Mouse (Mus musculus) limb, embryonic 14.5 days (tissue): ENCODE measurements around the gene Cstf2t. TPM values are rescaled to one million over a fixed set of nuclear protein-coding genes. Genes with fewer than 3 reads are reported as not detected.
A peak's percentile ranks its signal among the peaks of the same experiment; 100 is the strongest.

Source experiments
- ATAC-seq: fragments of 200-750 bp; cut with Nextera tagmentation; 2 replicates; pipeline ENCODE4 v1.8.0; 2017; ENCODE audit warnings: low read depth, moderate number of reproducible peaks, moderate TSS enrichment; ENCODE audit not compliant: low FRiP score
- DNase-seq: peaks from one replicate; pipeline ENCODE4 v3.0.0-alpha.2; 2015; ENCODE audit warnings: low spot score
- H3K27ac ChIP-seq: fragments of 300-500 bp; sonication (generic); replicated peaks from 2 replicates; pipeline ENCODE4 v1.5.1; 2014; ENCODE audit warnings: low read depth, mild to moderate bottlenecking, low read length, moderate library complexity, mixed read lengths
- H3K27me3 ChIP-seq: fragments of 300-500 bp; sonication (generic); 2 replicates; pipeline ENCODE4 v1.6.1; 2014; ENCODE audit warnings: low read length, mixed read lengths; ENCODE audit not compliant: control insufficient read depth, insufficient read depth
- H3K36me3 ChIP-seq: fragments of 300-500 bp; sonication (generic); 2 replicates; pipeline ENCODE4 v1.6.1; 2014; ENCODE audit warnings: mild to moderate bottlenecking, low read length, moderate library complexity, mixed read lengths; ENCODE audit not compliant: control insufficient read depth, insufficient read depth
- H3K4me1 ChIP-seq: fragments of 300-500 bp; sonication (generic); 2 replicates; pipeline ENCODE4 v1.6.1; 2014; ENCODE audit warnings: antibody characterized with exemption, low read length, mixed read lengths; ENCODE audit not compliant: control insufficient read depth, insufficient read depth
- H3K4me2 ChIP-seq: fragments of 300-500 bp; sonication (generic); replicated peaks from 2 replicates; pipeline ENCODE4 v1.6.1; 2014; ENCODE audit warnings: low read depth, mild to moderate bottlenecking, low read length, moderate library complexity; ENCODE audit not compliant: severe bottlenecking
- H3K4me3 ChIP-seq: fragments of 300-500 bp; sonication (generic); replicated peaks from 2 replicates; pipeline ENCODE4 v1.5.1; 2014; ENCODE audit warnings: low read length
- H3K9ac ChIP-seq: fragments of 300-500 bp; sonication (generic); 2 replicates; pipeline ENCODE4 v1.6.1; 2014; ENCODE audit warnings: mild to moderate bottlenecking, low read depth, low read length, moderate library complexity; ENCODE audit not compliant: severe bottlenecking
- H3K9me3 ChIP-seq: fragments of 300-500 bp; sonication (generic); 2 replicates; pipeline ENCODE4 v1.6.1; 2016; ENCODE audit warnings: low read length; ENCODE audit not compliant: control insufficient read depth
- POLR2A ChIP-seq: fragments of 200-500 bp; IDR thresholded peaks from 2 replicates; pipeline ENCODE4 v1.8.0; 2012; ENCODE audit warnings: inconsistent platforms, mild to moderate bottlenecking, moderate library complexity, borderline replicate concordance; ENCODE audit not compliant: insufficient read depth, insufficient read length; ENCODE audit errors: extremely low read depth
- WGBS: fragments of 180-500 bp; shearing (Covaris S2); extraction: QIAGEN DNeasy Blood & Tissue Kit; methylation state at CpG from one replicate; pipeline ENCODE4 v1.1.7; 2014; 5-methylcytosine and 5-hydroxymethylcytosine counted together
- polyA plus RNA-seq, 2 experiments: library from polyadenylated mRNA; depleted of rRNA in 1 of 2; stranded (reverse) in 1 of 2; unstranded in 1 of 2; fragments of >200 nt; fragmentation: Nextera tagmentation in 1 of 2; extraction: Ambion mirVana in 1 of 2; gene quantifications; 2 replicates each; pipeline versions ENCODE4 v1.2.1 to v1.2.3; 2012 to 2014

Gene Cstf2t
- polyA plus RNA-seq (2012; rRNA removed) (24.0 TPM in 2 replicates), polyA plus RNA-seq (2014; fragmentation: Nextera tagmentation; extraction: Ambion mirVana) (35.2 and 41.1 TPM in 2 replicates)

GRCm38 (mm10) chr19:31082662-31083429, at the start of gene Cstf2t:
TSS of gene Cstf2t (plus strand) at chr19:31082837.
- Histone ChIP-seq H3K9ac (peak within 1 kb of the TSS; percentile 78), H3K4me1 (peaks cover 4% of the 10 kb centered on the region), H3K4me3 (peak within 1 kb of the TSS; percentile 68), H3K36me3 (peaks cover 31% of the 10 kb centered on the region), H3K27ac (peak within 1 kb of the TSS; percentile 80), H3K9me3 (peaks cover 13% of the 10 kb centered on the region), H3K4me2 (peak within 1 kb of the TSS; percentile 88), H3K27me3 (no peaks in the 10 kb centered on the region)
- peak; percentile 77; the same call in 1 of the 2 replicates for TF ChIP-seq POLR2A
- peak; percentile 99 for DNase-seq
- peak; percentile 99 for ATAC-seq
- WGBS = 3% methylated on average over 56 of the region's 56 CpGs

- ATAC-seq (no peak), DNase-seq (no peak)
- whole genome bisulfite sequencing = 76% methylated on average over 3 of the region's 3 CpGs
- Histone ChIP-seq H3K27ac (no peak overlapping the region), H3K9ac (no peak overlapping the region), H3K27me3 (no peaks in the 10 kb centered on the region), H3K4me3 (no peak overlapping the region), H3K9me3 (no peaks in the 10 kb centered on the region), H3K4me2 (no peak overlapping the region), H3K36me3 (no peaks in the 10 kb centered on the region), H3K4me1 (no peaks in the 10 kb centered on the region; the same call in 1 of the 2 replicates)
- no peak for TF ChIP-seq POLR2A
Observed at GRCm38 (mm10) chr19:31038951-31039350, 43.7 kb upstream of the Cstf2t start.

DNA sequence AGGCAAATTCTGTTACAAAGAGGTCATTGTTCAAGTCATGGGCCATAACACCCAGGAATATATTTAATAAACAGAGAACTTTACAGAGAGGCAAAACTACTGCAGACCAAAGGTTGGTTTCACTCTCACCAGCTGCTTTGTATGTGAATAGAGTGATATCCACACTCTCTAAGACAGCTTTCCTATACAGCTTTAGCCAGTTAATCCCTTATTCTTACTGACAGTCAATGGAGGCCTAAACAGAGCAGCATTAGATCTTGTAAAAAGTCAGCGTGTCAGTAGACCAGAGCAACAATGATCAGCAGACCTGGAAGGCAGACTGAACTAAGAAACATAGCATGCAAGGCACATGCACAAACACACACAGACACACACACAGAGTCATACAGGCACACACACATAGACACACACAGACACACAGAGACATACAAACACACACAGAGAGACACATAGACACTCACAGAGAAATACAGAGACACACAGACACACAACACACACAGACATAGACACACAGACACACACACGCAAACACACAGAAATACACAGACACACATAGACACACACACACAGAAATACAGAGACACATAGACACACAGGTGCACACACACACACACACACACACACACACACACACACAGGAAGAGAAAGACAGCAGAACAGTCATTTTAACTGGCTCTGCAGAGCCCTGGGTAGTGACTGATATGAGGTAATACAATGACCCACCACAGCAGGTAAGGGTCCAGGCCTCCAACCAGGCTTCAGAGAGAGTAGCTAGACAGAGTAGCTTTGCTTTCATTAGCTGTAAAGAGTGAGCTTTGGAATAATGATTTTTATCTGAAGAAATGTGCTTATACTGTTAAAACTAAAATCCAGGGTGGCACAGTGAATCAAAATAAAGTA, 41.4 kb upstream of the Cstf2t start:
- no peak for ATAC-seq
- Histone ChIP-seq H3K4me2 (no peak overlapping the region), H3K4me3 (no peak overlapping the region), H3K9me3 (no peaks in the 10 kb centered on the region), H3K4me1 (no peaks in the 10 kb centered on the region; the same call in 1 of the 2 replicates), H3K27me3 (no peaks in the 10 kb centered on the region), H3K9ac (no peak overlapping the region), H3K36me3 (no peaks in the 10 kb centered on the region), H3K27ac (no peak overlapping the region)
- DNase-seq = no peak
- no peak for TF ChIP-seq POLR2A
- WGBS = 90% methylated on average over 2 of the region's 2 CpGs

GRCm38 (mm10) chr19:31046601-31047000, 36.0 kb upstream of the Cstf2t start:
- DNase-seq (no peak), ATAC-seq (no peak)
- no peak overlapping the region for H3K27ac ChIP-seq
- 94% methylated on average over 4 of the region's 4 CpGs for WGBS
- no peak overlapping the region for H3K9ac ChIP-seq
- H3K27me3 ChIP-seq = no peaks in the 10 kb centered on the region
- no peak overlapping the region for H3K4me2 ChIP-seq
- H3K4me1 ChIP-seq = no peaks in the 10 kb centered on the region; the same call in 1 of the 2 replicates
- H3K36me3 ChIP-seq = no peaks in the 10 kb centered on the region
- H3K4me3 ChIP-seq = no peak overlapping the region
- H3K9me3 ChIP-seq = no peaks in the 10 kb centered on the region
- no peak for TF ChIP-seq POLR2A

DNA sequence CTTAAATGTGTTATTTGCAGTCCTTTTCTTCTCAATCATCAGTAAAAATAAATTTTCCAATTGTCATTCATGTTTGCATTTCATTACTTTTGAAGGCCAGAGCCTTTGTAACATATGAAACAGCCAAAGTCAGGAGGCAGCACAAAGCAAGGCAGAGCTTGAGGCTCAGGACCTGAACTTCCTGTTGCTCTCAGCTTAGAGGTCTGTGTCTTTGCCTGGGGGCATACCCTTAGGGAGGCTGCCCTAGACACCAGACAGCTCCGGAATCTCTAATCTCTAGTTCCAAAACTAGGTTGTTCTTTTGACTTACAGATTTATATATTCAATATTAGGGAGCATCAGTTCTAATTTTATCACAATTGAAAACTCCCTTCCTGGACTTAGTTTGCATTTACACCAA, 17.9 kb upstream of the Cstf2t start:
- Histone ChIP-seq H3K9ac (no peak overlapping the region), H3K36me3 (no peaks in the 10 kb centered on the region), H3K9me3 (no peaks in the 10 kb centered on the region), H3K4me1 (no peaks in the 10 kb centered on the region; the same call in 1 of the 2 replicates), H3K4me2 (no peak overlapping the region), H3K4me3 (no peak overlapping the region), H3K27me3 (no peaks in the 10 kb centered on the region), H3K27ac (no peak overlapping the region)
- DNase-seq (no peak), ATAC-seq (no peak)
- TF ChIP-seq POLR2A = no peak
- 72% methylated on average over 1 of the region's 1 CpGs for WGBS
